8 mouse cellular contexts compared by ENCODE assay signal in genomic region chr19:37208176-37208755, GRCm38 (mm10). TPM values are rescaled to one million over a fixed set of nuclear protein-coding genes. Genes with fewer than 3 reads are reported as not detected.
DNase-seq lines count a peak whose midpoint lies in the region; ATAC-seq and TF ChIP-seq lines count a peak whose summit lies in the region.

Cpeb3 (minus strand) TSS chr19:37208601.

- DNase-seq in urinary bladder, postnatal 25 days (ENCODE audit: low spot score) = peak; percentile 14
- no peak for DNase-seq in urinary bladder, postnatal 10 days (ENCODE audit: low spot score)
- peak; percentile 61 for DNase-seq in embryo, embryonic 9.5 days (ENCODE audit: extremely low spot score)
- peak; percentile 22 to 70 for DNase-seq in heart, adult 18-20 months

- under 1% methylated on average over 15 of the region's 15 CpGs for WGBS in intestine, postnatal 0 days
- under 1% methylated on average over 15 of the region's 15 CpGs for WGBS in limb, embryonic 13.5 days
- under 1% methylated on average over 15 of the region's 15 CpGs for WGBS in midbrain, embryonic 16.5 days
- under 1% methylated on average over 15 of the region's 15 CpGs for WGBS in stomach, embryonic 16.5 days

- H3K27ac ChIP-seq in intestine, postnatal 0 days (ENCODE audit: low read depth, low read length) = peak within 1 kb of the TSS; percentile 89
- peak within 1 kb of the TSS; percentile 90 for H3K27ac ChIP-seq in limb, embryonic 13.5 days
- H3K27ac ChIP-seq in midbrain, embryonic 16.5 days (ENCODE audit: low read length) = peak within 1 kb of the TSS; percentile 84
- peak within 1 kb of the TSS; percentile 93 for H3K27ac ChIP-seq in stomach, embryonic 16.5 days (ENCODE audit: low read length)

- peaks cover 11% of the 10 kb centered on the region for H3K4me1 ChIP-seq in intestine, postnatal 0 days (replicated peaks; ENCODE audit: control insufficient read depth, insufficient read depth, low read length)
- peaks cover 13% of the 10 kb centered on the region for H3K4me1 ChIP-seq in limb, embryonic 13.5 days
- H3K4me1 ChIP-seq in midbrain, embryonic 16.5 days (ENCODE audit: control insufficient read depth, insufficient read depth, low read length) = peaks cover 20% of the 10 kb centered on the region
- peaks cover 9% of the 10 kb centered on the region for H3K4me1 ChIP-seq in stomach, embryonic 16.5 days (ENCODE audit: control insufficient read depth, insufficient read depth, low read length)

- no peak for ATAC-seq in intestine, postnatal 0 days
- 0 out of 2 replicates have a peak, but pooled peaks have one; percentile 9 for ATAC-seq in limb, embryonic 13.5 days (ENCODE audit: low FRiP score, low read depth)
- no peak for ATAC-seq in midbrain, embryonic 16.5 days
- no peak for ATAC-seq in stomach, embryonic 16.5 days (ENCODE audit: insufficient read depth, low FRiP score)

- peaks cover 6% of the 10 kb centered on the region; the same call in 1 of the 2 replicates for H3K36me3 ChIP-seq in intestine, postnatal 0 days (ENCODE audit: control insufficient read depth, insufficient read depth)
- H3K36me3 ChIP-seq in limb, embryonic 13.5 days = peaks cover 29% of the 10 kb centered on the region
- H3K36me3 ChIP-seq in midbrain, embryonic 16.5 days (ENCODE audit: control insufficient read depth, insufficient read depth, low read length) = peaks cover 3% of the 10 kb centered on the region
- peaks cover 11% of the 10 kb centered on the region for H3K36me3 ChIP-seq in stomach, embryonic 16.5 days (ENCODE audit: control insufficient read depth, insufficient read depth, low read length)

- H3K4me2 ChIP-seq in intestine, postnatal 0 days (replicated peaks; ENCODE audit: low read depth) = peak within 1 kb of the TSS; percentile 98
- peak within 1 kb of the TSS; percentile 90 for H3K4me2 ChIP-seq in limb, embryonic 13.5 days (replicated peaks)
- H3K4me2 ChIP-seq in midbrain, embryonic 16.5 days (ENCODE audit: low read length) = peak within 1 kb of the TSS; percentile 58
- peak within 1 kb of the TSS; percentile 86 for H3K4me2 ChIP-seq in stomach, embryonic 16.5 days (ENCODE audit: low read depth, low read length)

- no peaks in the 10 kb centered on the region for H3K9me3 ChIP-seq in intestine, postnatal 0 days (ENCODE audit: control insufficient read depth)
- no peaks in the 10 kb centered on the region for H3K9me3 ChIP-seq in limb, embryonic 13.5 days
- H3K9me3 ChIP-seq in midbrain, embryonic 16.5 days (replicated peaks; ENCODE audit: control insufficient read depth, low read length, poor library complexity, severe bottlenecking) = no peaks in the 10 kb centered on the region
- H3K9me3 ChIP-seq in stomach, embryonic 16.5 days (replicated peaks; ENCODE audit: control insufficient read depth, low read length) = no peaks in the 10 kb centered on the region

- H3K9ac ChIP-seq in intestine, postnatal 0 days (ENCODE audit: low read depth, low read length) = peak within 1 kb of the TSS; percentile 88
- peak within 1 kb of the TSS; percentile 99 for H3K9ac ChIP-seq in limb, embryonic 13.5 days
- peak within 1 kb of the TSS; percentile 98 for H3K9ac ChIP-seq in midbrain, embryonic 16.5 days (ENCODE audit: low read depth, low read length)
- peak within 1 kb of the TSS; percentile 99 for H3K9ac ChIP-seq in stomach, embryonic 16.5 days (ENCODE audit: low read length)

- H3K4me3 ChIP-seq in intestine, postnatal 0 days (ENCODE audit: low read depth, low read length) = peak within 1 kb of the TSS; percentile 94
- peak within 1 kb of the TSS; percentile 99 for H3K4me3 ChIP-seq in limb, embryonic 13.5 days
- peak within 1 kb of the TSS; percentile 100 for H3K4me3 ChIP-seq in midbrain, embryonic 16.5 days (ENCODE audit: low read depth, low read length)
- peak within 1 kb of the TSS; percentile 98 for H3K4me3 ChIP-seq in stomach, embryonic 16.5 days (replicated peaks; ENCODE audit: low read length)

- peak; percentile 53 for TF ChIP-seq CTCF in intestine, postnatal 0 days (IDR thresholded peaks at IDR 0.05; ENCODE audit: low read depth)

- H3K27me3 ChIP-seq in intestine, postnatal 0 days (replicated peaks; ENCODE audit: control insufficient read depth, insufficient read depth, low read length) = no peaks in the 10 kb centered on the region
- no peaks in the 10 kb centered on the region for H3K27me3 ChIP-seq in limb, embryonic 13.5 days
- H3K27me3 ChIP-seq in midbrain, embryonic 16.5 days (ENCODE audit: control insufficient read depth, insufficient read depth, low read depth, low read length) = no peaks in the 10 kb centered on the region
- no peaks in the 10 kb centered on the region for H3K27me3 ChIP-seq in stomach, embryonic 16.5 days (ENCODE audit: control insufficient read depth, insufficient read depth, low read length)

RNA-seq across cellular contexts. Expression of gene Cpeb3, which starts in this region (rescaled TPM):
- total RNA-seq in heart, adult 18-20 months (2021) = 10 to 100 TPM; 75.0 to 78.1 TPM
- 1.6 TPM in 2 replicates for polyA plus RNA-seq in intestine, postnatal 0 days (2015; fragmentation: Nextera tagmentation; extraction: Ambion mirVana)
- polyA plus RNA-seq in limb, embryonic 13.5 days (2015; fragmentation: Nextera tagmentation; extraction: Ambion mirVana) = 1.0 and 1.5 TPM in 2 replicates
- 11.2 and 12.9 TPM in 2 replicates for polyA plus RNA-seq in midbrain, embryonic 16.5 days (2015; fragmentation: Nextera tagmentation; extraction: Ambion mirVana)
- 0.37 and 0.79 TPM in 2 replicates for polyA plus RNA-seq in stomach, embryonic 16.5 days (2015; fragmentation: Nextera tagmentation; extraction: Ambion mirVana)
